Mouse (Mus musculus) MEL (cell line): ENCODE data around the gene Ptar1.

ENCODE experiments used
- BHLHE40 ChIP-seq: IDR thresholded peaks from 2 replicates; pipeline ENCODE4 v1.6.1; 2012; ENCODE audit warnings: low read depth, mild to moderate bottlenecking, inconsistent platforms, low read length, improper control_type of control experiment, borderline replicate concordance
- CTCF ChIP-seq, 3 experiments: IDR thresholded peaks in 2 of 3; conservative IDR thresholded peaks in 1 of 3; 2 replicates each; pipeline ENCODE4 v1.5.1; 2011 to 2012; ENCODE audit warnings: low read length in 3 of 3, low read depth in 2 of 3, mild to moderate bottlenecking in 2 of 3, improper control_type of control experiment in 1 of 3, inconsistent platforms in 1 of 3, mixed read lengths in 1 of 3, moderate library complexity in 1 of 3; ENCODE audit not compliant: control insufficient read depth in 1 of 3, insufficient read depth in 1 of 3, poor library complexity in 1 of 3, severe bottlenecking in 1 of 3
- GABPA ChIP-seq: IDR thresholded peaks from 2 replicates; pipeline ENCODE4 v1.6.1; 2012; ENCODE audit warnings: low read depth, mild to moderate bottlenecking, inconsistent platforms, low read length, improper control_type of control experiment, moderate library complexity
- SMC3 ChIP-seq: IDR thresholded peaks from 2 replicates; pipeline ENCODE4 v1.6.1; 2011; ENCODE audit warnings: low read depth, low read length, improper control_type of control experiment
- USF1 ChIP-seq: IDR thresholded peaks from 2 replicates; pipeline ENCODE4 v1.6.1; 2014; ENCODE audit warnings: low read depth, mild to moderate bottlenecking, inconsistent platforms, low read length, improper control_type of control experiment, moderate library complexity

- TF ChIP-seq USF1 (no peak), CTCF (IDR thresholded peaks at IDR 0.05 in 2 of 3, conservative IDR thresholded peaks at IDR 0.05 in 1 of 3; ENCODE audit: control insufficient read depth in 1 of 3, insufficient read depth in 1 of 3, low read depth in 2 of 3, low read length in 3 of 3, poor library complexity in 1 of 3, severe bottlenecking in 1 of 3) (no peak), SMC3 (no peak), BHLHE40 (no peak), GABPA (no peak)
Measured at GRCm38 (mm10) chr19:23686962-23687295, 300 bp upstream of the Ptar1 start.
